Mouse (Mus musculus) ovary, adult 18-20 months (tissue): ENCODE measurements around the gene Cdkn1b.

Experiments used
- DNase-seq: peaks from one replicate; pipeline ENCODE4 v3.0.0; 2022; ENCODE audit warnings: low spot score, mixed read lengths

Gene Cdkn1b

DNA sequence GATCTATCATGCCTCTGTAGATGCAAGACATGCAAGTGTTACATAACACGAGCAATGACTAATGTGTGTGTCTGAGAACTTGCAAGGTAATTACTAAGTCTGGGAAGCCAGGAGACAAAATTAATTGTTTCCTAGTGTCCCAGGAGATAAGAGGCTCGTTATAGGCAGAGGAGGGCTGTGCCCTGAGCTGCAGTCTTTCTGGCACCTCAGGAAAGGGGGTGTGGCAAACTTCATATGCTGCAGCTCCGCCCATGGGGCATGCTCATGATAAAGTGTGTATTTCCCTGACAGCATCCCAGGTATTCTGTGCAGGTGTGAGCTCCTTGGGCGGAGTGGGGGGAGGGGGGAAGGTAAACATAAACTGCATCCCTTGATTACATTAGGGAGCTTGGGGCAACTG lies 51.9 kb downstream of the Cdkn1b start:
- no peak for DNase-seq
